Mouse (Mus musculus): ENCODE data around the gene Acin1. TPM values are rescaled to one million over a fixed set of nuclear protein-coding genes. Genes with fewer than 3 reads are reported as not detected.

The Acin1 gene
- 284 and 378 TPM in 2 replicates for polyA plus RNA-seq (2011; ENCODE audit: insufficient read depth, insufficient read length, low replicate concordance, missing spikeins)

GRCm38 (mm10) chr14:54686522-54687143 lies at the start of gene Acin1:
Gene Acin1, minus strand, starts transcription at chr14:54686931.
- Histone ChIP-seq H3K4me1 (ENCODE audit: control insufficient read depth, insufficient read depth, low read length) (no peaks in the 10 kb centered on the region), H3K27ac (ENCODE audit: control insufficient read depth, insufficient read depth, low read depth, low read length, poor library complexity) (peak within 1 kb of the TSS; percentile 97), H3K4me3 (replicated peaks; ENCODE audit: control insufficient read depth, low read depth, low read length) (peak within 1 kb of the TSS; percentile 86)
- TF ChIP-seq POLR2A (IDR thresholded peaks at IDR 0.05; ENCODE audit: borderline replicate concordance, control insufficient read depth, low read depth, low read length) (peak; percentile 92), CTCF (IDR thresholded peaks at IDR 0.05; ENCODE audit: control insufficient read depth, insufficient read depth, low read length) (no peak)
- under 1% methylated on average over 44 of the region's 44 CpGs for WGBS

- no peak for TF ChIP-seq POLR2A (IDR thresholded peaks at IDR 0.05; ENCODE audit: borderline replicate concordance, control insufficient read depth, low read depth, low read length)
- TF ChIP-seq CTCF (IDR thresholded peaks at IDR 0.05; ENCODE audit: control insufficient read depth, insufficient read depth, low read length) = no peak
- 52% methylated on average over 4 of the region's 4 CpGs for WGBS
- H3K27ac ChIP-seq (ENCODE audit: control insufficient read depth, insufficient read depth, low read depth, low read length, poor library complexity) = no peak overlapping the region
- H3K4me1 ChIP-seq (ENCODE audit: control insufficient read depth, insufficient read depth, low read length) = no peaks in the 10 kb centered on the region
- H3K4me3 ChIP-seq (replicated peaks; ENCODE audit: control insufficient read depth, low read depth, low read length) = no peak overlapping the region
Observed at GRCm38 (mm10) chr14:54735221-54735620, 48.5 kb upstream of the Acin1 start.

- Histone ChIP-seq H3K4me3 (replicated peaks; ENCODE audit: control insufficient read depth, low read depth, low read length) (no peak overlapping the region), H3K27ac (ENCODE audit: control insufficient read depth, insufficient read depth, low read depth, low read length, poor library complexity) (no peak overlapping the region), H3K4me1 (ENCODE audit: control insufficient read depth, insufficient read depth, low read length) (no peaks in the 10 kb centered on the region)
- no peak for TF ChIP-seq CTCF (IDR thresholded peaks at IDR 0.05; ENCODE audit: control insufficient read depth, insufficient read depth, low read length)
- no peak for TF ChIP-seq POLR2A (IDR thresholded peaks at IDR 0.05; ENCODE audit: borderline replicate concordance, control insufficient read depth, low read depth, low read length)
- WGBS = 81% methylated on average over 4 of the region's 4 CpGs
Observed at GRCm38 (mm10) chr14:54734004-54734403, 47.3 kb upstream of the Acin1 start.

GRCm38 (mm10) chr14:54732206-54732605 lies 45.5 kb upstream of the Acin1 start:
- WGBS = 80% methylated on average over 8 of the region's 8 CpGs
- Histone ChIP-seq H3K4me3 (replicated peaks; ENCODE audit: control insufficient read depth, low read depth, low read length) (no peak overlapping the region), H3K27ac (ENCODE audit: control insufficient read depth, insufficient read depth, low read depth, low read length, poor library complexity) (no peak overlapping the region), H3K4me1 (ENCODE audit: control insufficient read depth, insufficient read depth, low read length) (no peaks in the 10 kb centered on the region)
- TF ChIP-seq CTCF (IDR thresholded peaks at IDR 0.05; ENCODE audit: control insufficient read depth, insufficient read depth, low read length) (no peak), POLR2A (IDR thresholded peaks at IDR 0.05; ENCODE audit: borderline replicate concordance, control insufficient read depth, low read depth, low read length) (no peak)

GRCm38 (mm10) chr14:54730305-54730704 lies 43.6 kb upstream of the Acin1 start:
- no peak overlapping the region for H3K27ac ChIP-seq (ENCODE audit: control insufficient read depth, insufficient read depth, low read depth, low read length, poor library complexity)
- 77% methylated on average over 6 of the region's 6 CpGs for WGBS
- no peak overlapping the region for H3K4me3 ChIP-seq (replicated peaks; ENCODE audit: control insufficient read depth, low read depth, low read length)
- TF ChIP-seq CTCF (IDR thresholded peaks at IDR 0.05; ENCODE audit: control insufficient read depth, insufficient read depth, low read length) = no peak
- no peak for TF ChIP-seq POLR2A (IDR thresholded peaks at IDR 0.05; ENCODE audit: borderline replicate concordance, control insufficient read depth, low read depth, low read length)
- H3K4me1 ChIP-seq (ENCODE audit: control insufficient read depth, insufficient read depth, low read length) = no peaks in the 10 kb centered on the region

- Histone ChIP-seq H3K27ac (ENCODE audit: control insufficient read depth, insufficient read depth, low read depth, low read length, poor library complexity) (no peak overlapping the region), H3K4me1 (ENCODE audit: control insufficient read depth, insufficient read depth, low read length) (no peaks in the 10 kb centered on the region), H3K4me3 (replicated peaks; ENCODE audit: control insufficient read depth, low read depth, low read length) (no peak overlapping the region)
- TF ChIP-seq CTCF (IDR thresholded peaks at IDR 0.05; ENCODE audit: control insufficient read depth, insufficient read depth, low read length) (no peak), POLR2A (IDR thresholded peaks at IDR 0.05; ENCODE audit: borderline replicate concordance, control insufficient read depth, low read depth, low read length) (no peak)
- 81% methylated on average over 13 of the region's 13 CpGs for WGBS
Observed at GRCm38 (mm10) chr14:54728823-54729653, 42.3 kb upstream of the Acin1 start.

GRCm38 (mm10) chr14:54727565-54727964 lies 40.8 kb upstream of the Acin1 start:
- H3K4me3 ChIP-seq (replicated peaks; ENCODE audit: control insufficient read depth, low read depth, low read length) = no peak overlapping the region
- H3K4me1 ChIP-seq (ENCODE audit: control insufficient read depth, insufficient read depth, low read length) = no peaks in the 10 kb centered on the region
- WGBS = 80% methylated on average over 5 of the region's 5 CpGs
- H3K27ac ChIP-seq (ENCODE audit: control insufficient read depth, insufficient read depth, low read depth, low read length, poor library complexity) = no peak overlapping the region
- TF ChIP-seq POLR2A (IDR thresholded peaks at IDR 0.05; ENCODE audit: borderline replicate concordance, control insufficient read depth, low read depth, low read length) = no peak
- no peak for TF ChIP-seq CTCF (IDR thresholded peaks at IDR 0.05; ENCODE audit: control insufficient read depth, insufficient read depth, low read length)

GRCm38 (mm10) chr14:54724049-54724448 lies 37.3 kb upstream of the Acin1 start:
- WGBS = 23% methylated on average over 6 of the region's 6 CpGs
- Histone ChIP-seq H3K27ac (ENCODE audit: control insufficient read depth, insufficient read depth, low read depth, low read length, poor library complexity) (no peak overlapping the region), H3K4me1 (ENCODE audit: control insufficient read depth, insufficient read depth, low read length) (no peaks in the 10 kb centered on the region), H3K4me3 (replicated peaks; ENCODE audit: control insufficient read depth, low read depth, low read length) (no peak overlapping the region)
- TF ChIP-seq CTCF (IDR thresholded peaks at IDR 0.05; ENCODE audit: control insufficient read depth, insufficient read depth, low read length) = no peak
- no peak for TF ChIP-seq POLR2A (IDR thresholded peaks at IDR 0.05; ENCODE audit: borderline replicate concordance, control insufficient read depth, low read depth, low read length)
